ENCODE assay signal across 8 mouse cellular contexts in genomic region chr5:44593522-44594218, GRCm38 (mm10).
DNase-seq lines count a peak whose midpoint lies in the region; ATAC-seq lines count a peak whose summit lies in the region.

No protein-coding gene starts in this region.

- intact Hi-C loops in left cerebral cortex, postnatal 10 days (cut with DNase I) = no loop called here

- no peak overlapping the region for H3K4me2 ChIP-seq in hindbrain, embryonic 13.5 days
- H3K4me2 ChIP-seq in hindbrain, embryonic 11.5 days (replicated peaks; ENCODE audit: low read depth, low read length) = no peak overlapping the region

- no peak overlapping the region for H3K4me3 ChIP-seq in hindbrain, embryonic 13.5 days
- no peak overlapping the region for H3K4me3 ChIP-seq in hindbrain, embryonic 11.5 days (ENCODE audit: low read depth, low read length)
- H3K4me3 ChIP-seq in embryonic facial prominence, embryonic 10.5 days = no peak overlapping the region

- H3K9me3 ChIP-seq in hindbrain, embryonic 13.5 days = no peaks in the 10 kb centered on the region
- H3K9me3 ChIP-seq in hindbrain, embryonic 11.5 days (ENCODE audit: control insufficient read depth, low read length) = no peaks in the 10 kb centered on the region
- no peaks in the 10 kb centered on the region for H3K9me3 ChIP-seq in embryonic facial prominence, embryonic 10.5 days

- 0 out of 2 replicates have a peak, but pooled peaks have one; percentile 21 for ATAC-seq in hindbrain, embryonic 13.5 days (ENCODE audit: low FRiP score)
- no peak for ATAC-seq in hindbrain, embryonic 11.5 days (ENCODE audit: low FRiP score)

- no peak for DNase-seq in hindbrain, embryonic 11.5 days (ENCODE audit: low spot score)
- peak; percentile 10 for DNase-seq in embryonic facial prominence, embryonic 10.5 days (ENCODE audit: low spot score)
- peak; percentile 36 for DNase-seq in heart, postnatal 4 days
- DNase-seq in left cerebral cortex, postnatal 10 days (ENCODE audit: extremely low spot score in 1 of 2, low spot score in 2 of 2) = peak; percentile 14 to 40
- DNase-seq in right cerebral cortex, postnatal 10 days (ENCODE audit: low spot score in 2 of 2) = peak; percentile 45 to 58
- no peak for DNase-seq in yolk sac, embryonic 10.5 days (ENCODE audit: low spot score)
- DNase-seq in spleen, postnatal 4 days (ENCODE audit: low spot score in 2 of 2) = no peak

- peaks cover 11% of the 10 kb centered on the region for H3K4me1 ChIP-seq in hindbrain, embryonic 13.5 days (replicated peaks)
- H3K4me1 ChIP-seq in hindbrain, embryonic 11.5 days (replicated peaks; ENCODE audit: control insufficient read depth, insufficient read depth, low read length) = no peaks in the 10 kb centered on the region
- peaks cover 15% of the 10 kb centered on the region for H3K4me1 ChIP-seq in embryonic facial prominence, embryonic 10.5 days

- peak overlapping the region; percentile 32; the same call in 1 of the 2 replicates for H3K27ac ChIP-seq in hindbrain, embryonic 13.5 days
- no peak overlapping the region for H3K27ac ChIP-seq in hindbrain, embryonic 11.5 days (ENCODE audit: low read depth, low read length)
- H3K27ac ChIP-seq in embryonic facial prominence, embryonic 10.5 days (replicated peaks) = peak overlapping the region; percentile 57

- 66% methylated on average over 15 of the region's 15 CpGs for WGBS in hindbrain, embryonic 13.5 days
- WGBS in hindbrain, embryonic 11.5 days = 82% methylated on average over 15 of the region's 15 CpGs
- WGBS in embryonic facial prominence, embryonic 10.5 days = 71% methylated on average over 15 of the region's 15 CpGs

- no peak overlapping the region for H3K9ac ChIP-seq in hindbrain, embryonic 13.5 days
- H3K9ac ChIP-seq in hindbrain, embryonic 11.5 days (ENCODE audit: low read depth, low read length) = no peak overlapping the region

- H3K27me3 ChIP-seq in hindbrain, embryonic 13.5 days = no peaks in the 10 kb centered on the region
- H3K27me3 ChIP-seq in hindbrain, embryonic 11.5 days (ENCODE audit: control insufficient read depth, insufficient read depth, low read length) = no peaks in the 10 kb centered on the region
- H3K27me3 ChIP-seq in embryonic facial prominence, embryonic 10.5 days (replicated peaks; ENCODE audit: low read depth, poor library complexity, severe bottlenecking) = no peaks in the 10 kb centered on the region

- no peaks in the 10 kb centered on the region for H3K36me3 ChIP-seq in hindbrain, embryonic 13.5 days
- H3K36me3 ChIP-seq in hindbrain, embryonic 11.5 days (ENCODE audit: control insufficient read depth, insufficient read depth, low read length) = no peaks in the 10 kb centered on the region
- no peaks in the 10 kb centered on the region for H3K36me3 ChIP-seq in embryonic facial prominence, embryonic 10.5 days (replicated peaks)

Comparison
In these comparisons a context has a peak if more than half of its experiments do, and no peak if none do; other contexts are left out.
1. DNase-seq: peak in embryonic facial prominence, embryonic 10.5 days (single experiment), heart, postnatal 4 days (single experiment), left cerebral cortex, postnatal 10 days (2 of 2) and right cerebral cortex, postnatal 10 days (2 of 2); none in hindbrain, embryonic 11.5 days (single experiment), yolk sac, embryonic 10.5 days (single experiment) and spleen, postnatal 4 days (0 of 2).